Mouse (Mus musculus) left cerebral cortex, adult 18-20 months (tissue): Measurements from ENCODE around the gene Rnase2b. TPM values are rescaled to one million over a fixed set of nuclear protein-coding genes. Genes with fewer than 3 reads are reported as not detected.
A peak's percentile ranks its signal among the peaks of the same experiment; 100 is the strongest.
"Not testable (repeated sequence)": the region's sequence is repeated elsewhere in the genome, so short reads cannot be mapped to it uniquely, and the experiment has no call there.

Experiments
- DNase-seq, 2 experiments: peaks; one replicate each; pipeline ENCODE4 v3.0.0; 2021 to 2022; ENCODE audit warnings: low spot score in 2 of 2, mixed read lengths in 1 of 2
- total RNA-seq, 2 experiments: library from RNA; stranded (reverse); gene quantifications; 2 replicates each; pipeline ENCODE4 v1.2.3; 2021

Rnase2b gene
- total RNA-seq, 2 experiments from 2014 or later = not detected

- DNase-seq = no peak
Measured at GRCm38 (mm10) chr14:51152249-51152870, 9.7 kb upstream of the Rnase2b start.

DNA sequence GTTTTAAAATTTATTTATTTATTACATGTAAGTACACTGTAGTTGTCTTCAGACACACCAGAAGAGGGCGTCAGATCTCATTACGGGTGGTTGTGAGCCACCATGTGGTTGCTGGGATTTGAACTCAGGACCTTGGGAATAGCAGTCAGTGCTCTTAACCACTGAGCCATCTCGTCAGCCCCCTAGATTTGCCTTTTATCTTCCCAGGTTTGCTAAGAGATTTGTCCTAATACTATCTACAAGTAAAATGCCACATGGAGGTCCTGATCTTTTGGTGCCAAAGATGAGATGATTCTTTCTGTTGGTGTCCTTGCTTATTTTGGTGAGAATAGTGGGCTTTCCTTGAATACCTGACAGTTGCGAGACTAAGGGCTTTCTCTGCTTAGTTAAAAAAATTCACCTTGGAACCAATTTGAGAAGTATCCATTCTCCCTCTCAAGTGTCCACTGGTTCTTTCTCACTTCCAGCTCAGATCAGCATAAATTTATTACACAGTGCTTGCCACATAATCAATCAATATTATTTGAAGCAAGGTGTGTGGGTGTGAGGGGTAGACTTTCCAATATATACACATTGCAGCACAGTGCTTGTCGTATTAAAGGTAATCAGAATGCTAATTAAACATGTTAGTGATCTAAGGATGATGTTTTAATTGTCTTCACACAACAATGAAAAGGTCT, 5.9 kb upstream of the Rnase2b start:
- no peak for DNase-seq

- no peak for DNase-seq
Measured at GRCm38 (mm10) chr14:51156736-51157068, 5.4 kb upstream of the Rnase2b start.

DNA sequence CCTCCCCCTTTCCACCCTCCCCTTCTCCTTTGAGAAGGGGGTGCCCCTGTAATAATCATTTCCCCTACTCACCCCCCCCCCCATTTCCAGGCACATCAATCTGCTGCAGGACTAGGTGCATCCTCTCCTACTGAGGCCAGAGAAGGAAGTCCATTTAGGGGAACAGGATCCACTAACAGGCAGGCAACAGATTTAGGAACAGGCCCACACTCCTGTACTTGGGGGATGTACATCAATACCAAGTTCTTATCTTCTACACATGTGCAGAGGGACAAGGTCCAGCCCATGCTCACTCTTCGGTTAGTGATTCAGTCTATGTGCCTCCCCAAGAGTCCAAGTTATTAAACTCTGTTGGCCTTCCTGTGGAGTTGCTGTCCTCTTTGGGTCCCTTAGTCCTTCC, 5.0 kb upstream of the Rnase2b start:
- no peak for DNase-seq

- not testable (repeated sequence) for DNase-seq
Measured at GRCm38 (mm10) chr14:51163323-51163722, 1.3 kb downstream of the Rnase2b start.

GRCm38 (mm10) chr14:51165435-51165834, 3.4 kb downstream of the Rnase2b start:
- no peak for DNase-seq

GRCm38 (mm10) chr14:51166068-51166467, 4.0 kb downstream of the Rnase2b start:
- DNase-seq = no peak

DNA sequence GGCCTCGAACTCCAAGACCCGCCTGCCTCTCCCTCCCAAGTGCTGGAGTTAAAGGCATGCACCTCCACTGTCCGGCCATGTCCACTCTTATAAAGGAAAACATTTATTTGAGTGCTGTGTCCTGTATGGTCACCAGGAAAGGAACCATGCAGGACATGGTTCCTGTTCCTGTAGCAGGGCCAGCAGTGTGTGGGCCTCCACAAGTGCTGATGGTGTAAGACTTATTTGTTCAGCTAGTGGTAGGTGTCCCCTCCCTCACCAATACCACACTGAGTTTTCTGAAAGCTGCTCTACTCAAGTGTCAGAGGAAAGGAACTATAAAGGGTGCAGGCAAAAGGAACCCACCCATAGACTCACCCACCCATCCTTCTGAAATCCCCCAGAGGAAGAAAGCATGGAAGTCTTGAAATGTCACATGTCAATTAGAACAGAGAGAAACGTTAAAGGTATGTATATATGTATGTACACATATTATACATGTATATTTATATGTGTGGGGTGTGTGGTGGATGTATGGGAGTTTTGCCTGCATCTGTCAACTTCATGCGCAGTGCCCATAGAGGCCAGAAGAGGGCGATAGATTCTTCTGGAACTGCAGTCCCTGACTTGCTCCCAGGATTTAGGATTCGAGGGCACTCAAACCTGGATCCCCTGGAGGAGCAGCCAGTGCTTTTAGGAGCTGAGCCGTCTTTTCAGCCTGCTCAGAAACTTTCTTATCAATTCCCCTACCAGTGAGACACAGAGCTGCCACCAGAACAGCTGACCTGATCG, 10.2 kb downstream of the Rnase2b start:
- peak; percentile 23 to 36 for DNase-seq

DNA sequence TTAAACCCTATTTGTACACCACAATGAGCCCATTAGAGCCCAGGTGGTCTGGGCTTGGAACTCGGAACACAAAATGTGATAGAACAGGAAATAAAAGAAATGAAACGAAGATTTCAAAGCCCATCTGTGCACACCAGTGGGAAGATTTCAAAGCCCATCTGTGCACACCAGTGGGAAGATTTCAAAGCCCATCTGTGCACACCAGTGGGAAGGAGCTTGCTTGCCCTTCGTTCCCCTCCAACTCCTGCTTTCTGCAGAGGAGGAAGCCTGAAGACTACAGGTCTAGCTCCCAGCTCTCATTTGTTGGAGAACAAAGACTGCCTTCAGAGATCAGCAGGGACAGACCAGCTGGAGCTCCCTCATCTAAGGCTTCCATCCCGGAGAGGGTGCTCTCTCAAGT, 10.9 kb downstream of the Rnase2b start:
- DNase-seq = peak in 1 of 2 experiments; percentile 3

- no peak for DNase-seq
Measured at GRCm38 (mm10) chr14:51173843-51174242, 11.8 kb downstream of the Rnase2b start.

GRCm38 (mm10) chr14:51181051-51181450, 19.0 kb downstream of the Rnase2b start:
- DNase-seq = not testable (repeated sequence)

- no peak for DNase-seq
Measured at GRCm38 (mm10) chr14:51195681-51196080, 33.6 kb downstream of the Rnase2b start.

DNA sequence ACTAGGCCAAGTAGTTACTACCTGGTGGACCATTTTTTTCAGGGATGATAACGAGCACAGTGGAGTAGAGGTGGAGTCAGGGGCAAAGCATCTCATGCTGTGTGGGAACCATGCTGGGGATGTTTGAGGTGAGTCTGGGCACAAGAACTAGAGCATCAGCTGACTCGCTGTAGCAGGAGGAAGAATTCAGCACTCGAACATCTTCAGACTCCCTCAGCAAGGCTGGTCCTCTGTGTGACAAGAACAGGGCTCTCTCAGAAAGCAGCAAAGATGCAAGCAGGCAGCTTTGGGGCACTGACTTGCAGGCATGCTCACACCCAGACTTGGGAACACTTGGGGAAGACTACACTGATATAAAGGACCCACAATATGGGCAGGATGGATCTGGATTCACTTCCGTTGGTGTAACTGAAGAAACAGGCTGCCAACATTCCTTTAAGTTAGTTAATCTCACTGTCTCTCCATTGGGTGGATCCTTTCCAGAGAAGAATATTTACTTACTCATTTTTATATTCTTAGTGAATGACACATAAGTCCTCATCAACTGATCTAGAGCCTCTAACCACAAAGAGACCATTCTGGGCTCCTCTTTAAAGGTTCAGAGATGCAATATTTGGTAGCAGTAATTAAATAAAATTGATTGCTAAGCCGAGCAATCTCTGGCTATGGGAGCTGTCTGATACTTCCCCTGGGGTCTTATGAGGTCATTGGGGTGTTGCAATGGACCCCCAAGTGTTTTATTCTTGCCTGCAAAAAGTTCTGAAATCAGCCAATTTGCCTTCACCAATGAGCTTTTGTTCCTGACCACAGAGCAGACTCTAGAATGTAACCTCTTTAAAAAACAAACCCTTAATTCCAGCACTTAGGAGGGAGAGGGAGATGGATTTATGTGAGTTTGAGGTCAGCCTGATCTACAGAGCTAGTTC, 37.3 kb downstream of the Rnase2b start, which contains the start of gene Ang2:
TSS of gene Ang2 (minus strand) at position 51 of the 926 bp plus-strand sequence.
- DNase-seq = no peak

DNA sequence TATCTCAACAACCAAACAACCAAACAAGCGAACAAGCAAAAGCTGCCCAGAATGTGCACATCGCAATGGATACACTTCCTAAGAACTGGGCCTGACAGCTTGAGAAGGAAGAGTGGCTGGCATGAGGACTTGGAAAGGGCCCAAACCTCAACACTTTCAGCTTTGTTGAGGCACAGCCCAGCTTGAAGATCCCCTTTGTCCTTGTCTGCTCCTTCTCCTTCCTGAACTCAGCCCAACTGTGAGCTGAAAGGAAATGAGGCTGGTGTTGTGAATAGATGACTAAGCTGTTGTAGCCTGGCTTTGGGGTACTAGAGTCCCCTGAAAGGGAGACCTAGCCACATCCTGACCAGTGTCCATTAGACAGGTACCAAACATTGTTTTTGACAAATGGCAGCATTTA, 38.0 kb downstream of the Rnase2b start:
- DNase-seq = no peak

GRCm38 (mm10) chr14:51200466-51200865, 38.4 kb downstream of the Rnase2b start:
- DNase-seq = no peak

GRCm38 (mm10) chr14:51203115-51203514, 41.1 kb downstream of the Rnase2b start, which contains the start of gene Ear14:
TSS of gene Ear14 (plus strand) at chr14:51203391.
- no peak for DNase-seq

Other genes with a start within 250 kb of the Rnase2b start
- 10 to 100 TPM; 30.9 to 35.2 TPM for gene Osgep, start 237.4 kb upstream of the Rnase2b start, total RNA-seq
- 10 to 100 TPM; 57.7 to 61.6 TPM for gene Apex1, start 237.3 kb upstream of the Rnase2b start, total RNA-seq
- 100 to 1,000 TPM in 1 of 2 experiments, 10 to 100 TPM in 1; 92.3 to 102 TPM for gene Pip4p1, start 231.4 kb upstream of the Rnase2b start, total RNA-seq
- gene Pnp, start 231.2 kb upstream of the Rnase2b start, total RNA-seq = 10 to 100 TPM; 13.7 to 16.4 TPM
- 10 to 100 TPM in 1 of 2 experiments, 1 to 10 TPM in 1; 5.3 to 10.1 TPM for gene Gm49342, start 217.7 kb upstream of the Rnase2b start, total RNA-seq
- gene Pnp2, start 206.3 kb upstream of the Rnase2b start, total RNA-seq = 1 to 10 TPM in 1 of 2 experiments, under 1 TPM in 1; 0.46 to 1.1 TPM
- gene Rnase10, start 154.5 kb upstream of the Rnase2b start, total RNA-seq = under 1 TPM in 1 of 2 experiments, not detected in 1; 0.30 TPM
- gene Rnase9, start 120.4 kb upstream of the Rnase2b start, total RNA-seq = not detected
- gene Rnase11, start 112.1 kb upstream of the Rnase2b start, total RNA-seq = not detected
- not detected for gene Rnase12, start 104.6 kb upstream of the Rnase2b start, total RNA-seq
- gene Olfr750, start 87.8 kb upstream of the Rnase2b start, total RNA-seq = not detected
- gene Rnase4, start 71.2 kb upstream of the Rnase2b start, total RNA-seq = 10 to 100 TPM; 16.5 to 18.1 TPM
- gene Ang, start 71.1 kb upstream of the Rnase2b start, total RNA-seq = 1 to 10 TPM; 4.0 to 4.3 TPM
- not detected for gene Eddm3b, start 47.8 kb upstream of the Rnase2b start, total RNA-seq
- not detected for gene Rnase6, start 38.4 kb upstream of the Rnase2b start, total RNA-seq
- gene Rnase1, start 15.5 kb upstream of the Rnase2b start, total RNA-seq = 1 to 10 TPM in 1 of 2 experiments, under 1 TPM in 1; 0.63 to 1.1 TPM
- gene Ang2, start 36.9 kb downstream of the Rnase2b start, total RNA-seq = not detected
- gene Ear14, start 41.1 kb downstream of the Rnase2b start, total RNA-seq = not detected
- gene Rnase2a, start 93.9 kb downstream of the Rnase2b start, total RNA-seq = not detected
- not detected for gene Gm7247, start 199.5 kb downstream of the Rnase2b start, total RNA-seq
- gene Vmn2r88, start 248.6 kb downstream of the Rnase2b start, total RNA-seq = not detected